Mouse (Mus musculus) stomach, embryonic 16.5 days (tissue): ENCODE results near the gene Wfdc3. TPM values are rescaled to one million over a fixed set of nuclear protein-coding genes. Genes with fewer than 3 reads are reported as not detected.

ENCODE experiments used
- ATAC-seq: fragments of 200-750 bp; cut with Nextera tagmentation; 2 replicates; pipeline ENCODE4 v1.8.0; 2017; ENCODE audit warnings: moderate number of reproducible peaks, moderate TSS enrichment; ENCODE audit not compliant: insufficient read depth, low FRiP score
- H3K27ac ChIP-seq: fragments of 300-500 bp; sonication (generic); 2 replicates; pipeline ENCODE4 v1.5.1; 2014; ENCODE audit warnings: low read length
- H3K27me3 ChIP-seq: fragments of 300-500 bp; sonication (generic); 2 replicates; pipeline ENCODE4 v1.6.1; 2014; ENCODE audit warnings: low read length, control low read depth, mixed read lengths; ENCODE audit not compliant: control insufficient read depth, insufficient read depth
- H3K36me3 ChIP-seq: fragments of 300-500 bp; sonication (generic); 2 replicates; pipeline ENCODE4 v1.6.1; 2014; ENCODE audit warnings: low read length; ENCODE audit not compliant: control insufficient read depth, insufficient read depth
- H3K4me1 ChIP-seq: fragments of 300-500 bp; sonication (generic); 2 replicates; pipeline ENCODE4 v1.6.1; 2014; ENCODE audit warnings: low read length, control low read depth, mixed read lengths; ENCODE audit not compliant: control insufficient read depth, insufficient read depth
- H3K4me2 ChIP-seq: fragments of 300-500 bp; sonication (generic); 2 replicates; pipeline ENCODE4 v1.6.1; 2014; ENCODE audit warnings: low read depth, low read length, mixed read lengths
- H3K4me3 ChIP-seq: fragments of 300-500 bp; sonication (generic); replicated peaks from 2 replicates; pipeline ENCODE4 v1.5.1; 2014; ENCODE audit warnings: mild to moderate bottlenecking, low read length
- H3K9ac ChIP-seq: fragments of 300-500 bp; sonication (generic); 2 replicates; pipeline ENCODE4 v1.6.1; 2014; ENCODE audit warnings: low read length
- H3K9me3 ChIP-seq: fragments of 300-500 bp; sonication (generic); replicated peaks from 2 replicates; pipeline ENCODE4 v1.6.1; 2016; ENCODE audit warnings: low read length, control low read depth; ENCODE audit not compliant: control insufficient read depth
- WGBS: fragments of 180-500 bp; shearing (Covaris S2); extraction: QIAGEN DNeasy Blood & Tissue Kit; methylation state at CpG from one replicate; pipeline ENCODE4 v1.1.7; 2014; 5-methylcytosine and 5-hydroxymethylcytosine counted together
- polyA plus RNA-seq: library from polyadenylated mRNA; unstranded; fragments of >200 nt; fragmentation: Nextera tagmentation; extraction: Ambion mirVana; gene quantifications from 2 replicates; pipeline ENCODE4 v1.2.1, GENCODE M21; 2015

Wfdc3 gene
- polyA plus RNA-seq, 1 experiment from 2014 or later, result 1.3 TPM

GRCm38 (mm10) chr2:164778015-164778287 is 32.2 kb upstream of the Wfdc3 start:
- no peaks in the 10 kb centered on the region for H3K27me3 ChIP-seq
- 91% methylated on average over 11 of the region's 11 CpGs for WGBS
- no peak overlapping the region for H3K27ac ChIP-seq
- no peak overlapping the region for H3K9ac ChIP-seq
- peaks cover 4% of the 10 kb centered on the region; the same call in 1 of the 2 replicates for H3K36me3 ChIP-seq
- no peaks in the 10 kb centered on the region for H3K9me3 ChIP-seq
- ATAC-seq, result no peak
- H3K4me3 ChIP-seq, result no peak overlapping the region
- H3K4me2 ChIP-seq, result no peak overlapping the region
- peaks cover 6% of the 10 kb centered on the region for H3K4me1 ChIP-seq

- Histone ChIP-seq H3K4me1 (peaks cover 6% of the 10 kb centered on the region), H3K27me3 (no peaks in the 10 kb centered on the region), H3K36me3 (peaks cover 6% of the 10 kb centered on the region; the same call in 1 of the 2 replicates), H3K9ac (no peak overlapping the region), H3K27ac (no peak overlapping the region), H3K9me3 (no peaks in the 10 kb centered on the region), H3K4me3 (no peak overlapping the region), H3K4me2 (no peak overlapping the region)
- ATAC-seq, result no peak
- WGBS, result 77% methylated on average over 30 of the region's 30 CpGs
These were observed 31.7 kb upstream of the Wfdc3 start for GRCm38 (mm10) chr2:164777246-164778014.

GRCm38 (mm10) chr2:164776801-164777200 is 31.1 kb upstream of the Wfdc3 start:
- no peak for ATAC-seq
- WGBS, result 50% methylated on average over 17 of the region's 17 CpGs
- H3K4me2 ChIP-seq, result no peak overlapping the region
- H3K9ac ChIP-seq, result no peak overlapping the region
- peaks cover 6% of the 10 kb centered on the region; the same call in 1 of the 2 replicates for H3K36me3 ChIP-seq
- H3K4me1 ChIP-seq, result peaks cover 11% of the 10 kb centered on the region
- no peak overlapping the region for H3K4me3 ChIP-seq
- no peaks in the 10 kb centered on the region for H3K9me3 ChIP-seq
- no peak overlapping the region for H3K27ac ChIP-seq
- H3K27me3 ChIP-seq, result no peaks in the 10 kb centered on the region

GRCm38 (mm10) chr2:164776130-164776529 is 30.4 kb upstream of the Wfdc3 start:
- H3K4me2 ChIP-seq, result no peak overlapping the region
- WGBS, result 75% methylated on average over 6 of the region's 6 CpGs

GRCm38 (mm10) chr2:164773989-164774364 is 28.2 kb upstream of the Wfdc3 start:
- peak overlapping the region; percentile 25 for H3K27ac ChIP-seq
- H3K4me3 ChIP-seq, result no peak overlapping the region
- WGBS, result 59% methylated on average over 5 of the region's 5 CpGs
- no peak overlapping the region for H3K9ac ChIP-seq
- H3K4me2 ChIP-seq, result no peak overlapping the region
- no peak for ATAC-seq
- peaks cover 30% of the 10 kb centered on the region for H3K4me1 ChIP-seq
- peaks cover 6% of the 10 kb centered on the region; the same call in 1 of the 2 replicates for H3K36me3 ChIP-seq
- H3K27me3 ChIP-seq, result no peaks in the 10 kb centered on the region
- no peaks in the 10 kb centered on the region for H3K9me3 ChIP-seq

More at GRCm38 (mm10) chr2:164776130-164776529, 30.4 kb upstream of the Wfdc3 start:
- Histone ChIP-seq H3K9me3 (no peaks in the 10 kb centered on the region), H3K4me3 (no peak overlapping the region), H3K4me1 (peaks cover 18% of the 10 kb centered on the region), H3K9ac (no peak overlapping the region), H3K27me3 (no peaks in the 10 kb centered on the region), H3K36me3 (peaks cover 6% of the 10 kb centered on the region; the same call in 1 of the 2 replicates), H3K27ac (no peak overlapping the region)
- ATAC-seq, result no peak

- Histone ChIP-seq H3K4me2 (no peak overlapping the region), H3K27me3 (no peaks in the 10 kb centered on the region), H3K27ac (peak overlapping the region; percentile 25), H3K4me3 (no peak overlapping the region), H3K9me3 (no peaks in the 10 kb centered on the region), H3K9ac (no peak overlapping the region), H3K4me1 (peaks cover 30% of the 10 kb centered on the region), H3K36me3 (peaks cover 6% of the 10 kb centered on the region; the same call in 1 of the 2 replicates)
- 76% methylated on average over 14 of the region's 14 CpGs for WGBS
- no peak for ATAC-seq
These were observed 27.7 kb upstream of the Wfdc3 start for GRCm38 (mm10) chr2:164773229-164773988.

GRCm38 (mm10) chr2:164771123-164771522 is 25.4 kb upstream of the Wfdc3 start:
- Histone ChIP-seq H3K4me3 (peak overlapping the region; percentile 98), H3K9ac (peak overlapping the region; percentile 88), H3K36me3 (peaks cover 10% of the 10 kb centered on the region), H3K9me3 (no peaks in the 10 kb centered on the region), H3K4me1 (peaks cover 30% of the 10 kb centered on the region), H3K27me3 (no peaks in the 10 kb centered on the region), H3K4me2 (peak overlapping the region; percentile 79), H3K27ac (no peak overlapping the region)
- no peak for ATAC-seq
- 67% methylated on average over 8 of the region's 8 CpGs for WGBS

- H3K9me3 ChIP-seq, result no peaks in the 10 kb centered on the region
- H3K9ac ChIP-seq, result peak overlapping the region; percentile 88
- H3K4me1 ChIP-seq, result peaks cover 30% of the 10 kb centered on the region
- peaks cover 12% of the 10 kb centered on the region for H3K36me3 ChIP-seq
- H3K27ac ChIP-seq, result peak overlapping the region; percentile 70
- 2% methylated on average over 15 of the region's 15 CpGs for WGBS
- peak overlapping the region; percentile 79 for H3K4me2 ChIP-seq
- peak overlapping the region; percentile 98 for H3K4me3 ChIP-seq
- H3K27me3 ChIP-seq, result no peaks in the 10 kb centered on the region
- ATAC-seq, result no peak
These were observed 24.5 kb upstream of the Wfdc3 start for GRCm38 (mm10) chr2:164770279-164770678.
